Mouse (Mus musculus): ENCODE data around the gene Slc29a4.

DNA sequence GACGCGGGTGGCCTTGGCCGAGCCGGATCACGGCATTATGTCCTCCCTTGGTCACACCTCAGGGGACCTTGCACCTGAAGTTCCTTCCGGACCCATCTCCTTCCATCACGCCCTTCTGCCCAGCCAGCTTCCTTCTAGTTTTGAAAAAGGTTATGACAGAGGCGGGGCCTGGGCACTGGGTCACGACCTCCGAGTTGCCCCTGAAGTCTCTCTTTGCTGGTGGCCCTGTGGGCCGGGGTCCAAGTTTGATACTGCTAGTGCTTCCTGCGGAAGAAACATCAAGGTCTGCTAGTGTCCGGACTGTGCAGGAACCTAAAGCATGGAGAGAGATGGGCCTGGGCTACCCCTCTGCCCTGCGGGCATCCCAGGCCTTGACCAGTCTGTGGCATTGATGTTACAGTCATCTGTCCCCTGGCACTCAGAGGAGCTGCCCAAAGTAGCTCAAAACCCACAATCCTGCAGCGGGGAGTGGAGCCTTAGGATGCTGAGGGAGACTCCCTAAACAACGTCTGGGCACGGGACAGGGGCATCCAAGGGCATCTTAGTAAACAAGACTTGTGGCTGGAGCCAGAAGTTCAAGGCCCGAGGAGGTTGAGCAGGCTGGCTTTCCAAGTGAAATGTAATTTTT lies 10.3 kb downstream of the Slc29a4 start:
- TF ChIP-seq CTCF (IDR thresholded peaks at IDR 0.05; ENCODE audit: low read depth, low read length) = no peak
- no peak for TF ChIP-seq POLR2A (IDR thresholded peaks at IDR 0.05; ENCODE audit: insufficient read depth, low read length)
- no peak for TF ChIP-seq EP300 (IDR thresholded peaks at IDR 0.05; ENCODE audit: insufficient read depth, low read depth, low read length)
